Mouse (Mus musculus) CH12.LX (cell line): ENCODE measurements around the gene Opcml. TPM values are rescaled to one million over a fixed set of nuclear protein-coding genes. Genes with fewer than 3 reads are reported as not detected.

Experiments used
- DNase-seq: peaks from one replicate; pipeline ENCODE4 v3.0.0-alpha.2; 2013; ENCODE audit errors: extremely low read depth
- H3K27ac ChIP-seq: 2 replicates; pipeline ENCODE4 v1.5.1; 2012; ENCODE audit warnings: low read depth, mild to moderate bottlenecking, control low read depth, moderate library complexity; ENCODE audit not compliant: insufficient read depth
- H3K27me3 ChIP-seq: replicated peaks from 2 replicates; pipeline ENCODE3; 2012; ENCODE audit warnings: inconsistent platforms
- H3K36me3 ChIP-seq, 2 experiments: replicated peaks in 1 of 2; 2 replicates each; pipeline versions ENCODE3 to v1.6.1; 2012; ENCODE audit warnings: inconsistent platforms in 1 of 2, low read length in 1 of 2, mild to moderate bottlenecking in 1 of 2, mixed read lengths in 1 of 2, moderate library complexity in 1 of 2; ENCODE audit not compliant: control insufficient read depth in 1 of 2, insufficient read depth in 1 of 2
- H3K4me1 ChIP-seq, 2 experiments: 2 replicates each; pipeline ENCODE4 v1.6.1; 2012; ENCODE audit warnings: inconsistent platforms in 1 of 2, moderate library complexity in 1 of 2; ENCODE audit not compliant: insufficient read depth in 2 of 2, control insufficient read depth in 1 of 2
- H3K4me2 ChIP-seq: 2 replicates; pipeline ENCODE4 v1.6.1; 2012; ENCODE audit warnings: low read depth, mild to moderate bottlenecking, control low read depth; ENCODE audit not compliant: poor library complexity, insufficient read depth, severe bottlenecking
- H3K4me3 ChIP-seq, 3 experiments: fragments of 150-350 bp in 1 of 3; sonication (generic) in 1 of 3; replicated peaks in 1 of 3; 2 replicates each; pipeline versions ENCODE3 to v1.5.1; 2011 to 2012; ENCODE audit warnings: low read depth in 2 of 3, low read length in 2 of 3, mild to moderate bottlenecking in 2 of 3, moderate library complexity in 2 of 3, control low read depth in 1 of 3, improper control_type of control experiment in 1 of 3, inconsistent platforms in 1 of 3, mixed read lengths in 1 of 3; ENCODE audit not compliant: poor library complexity in 1 of 3
- H3K79me2 ChIP-seq: replicated peaks from 2 replicates; pipeline ENCODE4 v1.6.1; 2012; ENCODE audit warnings: mild to moderate bottlenecking, moderate library complexity; ENCODE audit not compliant: control insufficient read depth, poor library complexity, insufficient read depth, severe bottlenecking; ENCODE audit errors: extremely low read depth
- H3K9ac ChIP-seq: 2 replicates; pipeline ENCODE4 v1.6.1; 2012; ENCODE audit warnings: low read depth, mild to moderate bottlenecking, control low read depth, moderate library complexity; ENCODE audit not compliant: insufficient read depth
- H3K9me3 ChIP-seq: replicated peaks from 2 replicates; pipeline ENCODE3; 2012; ENCODE audit warnings: low read length, inconsistent platforms, mixed read lengths
- CTCF ChIP-seq, 2 experiments: IDR thresholded peaks in 1 of 2; conservative IDR thresholded peaks in 1 of 2; 2 replicates each; pipeline ENCODE4 v1.5.1; 2011 to 2012; ENCODE audit warnings: low read depth in 2 of 2, low read length in 2 of 2, improper control_type of control experiment in 1 of 2, inconsistent platforms in 1 of 2, mild to moderate bottlenecking in 1 of 2, moderate library complexity in 1 of 2
- E2F4 ChIP-seq: IDR thresholded peaks from 2 replicates; pipeline ENCODE4 v1.6.1; 2011; ENCODE audit warnings: low read depth, low read length, improper control_type of control experiment; ENCODE audit not compliant: insufficient replicate concordance
- EP300 ChIP-seq: IDR thresholded peaks from 2 replicates; pipeline ENCODE4 v1.6.1; 2011; ENCODE audit warnings: low read length, improper control_type of control experiment
- GABPA ChIP-seq: IDR thresholded peaks from 2 replicates; pipeline ENCODE4 v1.6.1; 2012; ENCODE audit warnings: low read depth, low read length, improper control_type of control experiment, inconsistent platforms; ENCODE audit not compliant: insufficient replicate concordance
- HCFC1 ChIP-seq: IDR thresholded peaks from 2 replicates; pipeline ENCODE4 v1.6.1; 2012; ENCODE audit warnings: low read depth, mild to moderate bottlenecking, inconsistent platforms, low read length, improper control_type of control experiment
- IRF4 ChIP-seq: IDR thresholded peaks from 2 replicates; pipeline ENCODE4 v1.6.1; 2014; ENCODE audit warnings: low read depth, mild to moderate bottlenecking, inconsistent platforms, low read length, improper control_type of control experiment
- JUND ChIP-seq: conservative IDR thresholded peaks from 2 replicates; pipeline ENCODE4 v1.6.1; 2011; ENCODE audit warnings: low read depth, low read length, improper control_type of control experiment
- KAT2A ChIP-seq: IDR thresholded peaks from 2 replicates; pipeline ENCODE4 v1.6.1; 2012; ENCODE audit warnings: low read length, improper control_type of control experiment, inconsistent platforms; ENCODE audit not compliant: insufficient replicate concordance
- MAZ ChIP-seq: IDR thresholded peaks from 2 replicates; pipeline ENCODE4 v1.6.1; 2012; ENCODE audit warnings: low read depth, mild to moderate bottlenecking, inconsistent platforms, low read length, improper control_type of control experiment, moderate library complexity
- MEF2A ChIP-seq: IDR thresholded peaks from 2 replicates; pipeline ENCODE4 v1.6.1; 2014; ENCODE audit warnings: low read depth, mild to moderate bottlenecking, inconsistent platforms, low read length, improper control_type of control experiment, borderline replicate concordance
- MYC ChIP-seq: IDR thresholded peaks from 2 replicates; pipeline ENCODE4 v1.6.1; 2011; ENCODE audit warnings: low read depth, mild to moderate bottlenecking, improper control_type of control experiment, low read length
- NRF1 ChIP-seq: IDR thresholded peaks from 2 replicates; pipeline ENCODE4 v1.6.1; 2014; ENCODE audit warnings: low read depth, mild to moderate bottlenecking, inconsistent platforms, low read length, improper control_type of control experiment, moderate library complexity
- PAX5 ChIP-seq: IDR thresholded peaks from 2 replicates; pipeline ENCODE4 v1.6.1; 2012; ENCODE audit warnings: low read length, inconsistent platforms, mixed read lengths
- POLR2A ChIP-seq: IDR thresholded peaks from 2 replicates; pipeline ENCODE4 v1.6.1; 2011; ENCODE audit warnings: low read depth, mild to moderate bottlenecking, improper control_type of control experiment, low read length
- RAD21 ChIP-seq: IDR thresholded peaks from 2 replicates; pipeline ENCODE4 v1.6.1; 2011; ENCODE audit warnings: low read depth, mild to moderate bottlenecking, low read length, improper control_type of control experiment, moderate library complexity
- RCOR1 ChIP-seq: conservative IDR thresholded peaks from 2 replicates; pipeline ENCODE4 v1.6.1; 2012; ENCODE audit warnings: low read depth, mild to moderate bottlenecking, inconsistent platforms, low read length, improper control_type of control experiment
- SMC3 ChIP-seq: IDR thresholded peaks from 2 replicates; pipeline ENCODE4 v1.6.1; 2011; ENCODE audit warnings: low read depth, low read length, improper control_type of control experiment
- TBP ChIP-seq: conservative IDR thresholded peaks from 2 replicates; pipeline ENCODE4 v1.6.1; 2011; ENCODE audit warnings: low read depth, low read length, improper control_type of control experiment
- UBTF ChIP-seq: IDR thresholded peaks from 2 replicates; pipeline ENCODE4 v1.6.1; 2012; ENCODE audit warnings: low read depth, mild to moderate bottlenecking, inconsistent platforms, low read length, improper control_type of control experiment, moderate library complexity
- USF1 ChIP-seq: IDR thresholded peaks from 2 replicates; pipeline ENCODE4 v1.6.1; 2014; ENCODE audit warnings: low read depth, mild to moderate bottlenecking, inconsistent platforms, low read length, improper control_type of control experiment
- ZC3H11A ChIP-seq: IDR thresholded peaks from 2 replicates; pipeline ENCODE4 v1.6.1; 2012; ENCODE audit warnings: low read depth, mild to moderate bottlenecking, inconsistent platforms, low read length, improper control_type of control experiment
- ZMIZ1 ChIP-seq: IDR thresholded peaks from 2 replicates; pipeline ENCODE4 v1.6.1; 2012; ENCODE audit warnings: low read depth, mild to moderate bottlenecking, inconsistent platforms, low read length, improper control_type of control experiment
- ZNF384 ChIP-seq: IDR thresholded peaks from 2 replicates; pipeline ENCODE4 v1.6.1; 2012; ENCODE audit warnings: low read depth, low read length, improper control_type of control experiment, inconsistent platforms
- dilution Hi-C: fragments of 300-500 bp; cut with MboI; formaldehyde crosslinking; loops from 2 replicates; pipeline ENCODE4 v1.14.3; 2020; ENCODE audit warnings: low sequenced_read_pairs; ENCODE audit not compliant: extremely low pct_unique_long_range_greater_than_20kb, extremely low pct_ligation_motif_present
- in situ Hi-C: fragments of 300-500 bp; cut with MboI; formaldehyde crosslinking; loops from 3 replicates; pipeline ENCODE4 v1.14.3; 2019; ENCODE audit warnings: low sequenced_read_pairs, low pct_ligation_motif_present, low pct_unique_long_range_greater_than_20kb, mixed read lengths
- polyA plus RNA-seq: library from polyadenylated mRNA; unstranded; fragments of >175 nt; gene quantifications from 2 replicates; pipeline ENCODE4 v1.2.1, GENCODE M21; 2012; ENCODE audit warnings: low read depth; ENCODE audit not compliant: insufficient read length
- total RNA-seq, 2 experiments: library from RNA; depleted of rRNA; stranded (reverse); fragments of 300-350 nt in 1 of 2; fragments of >200 nt in 1 of 2; gene quantifications; 2 replicates each; pipeline ENCODE4 v1.2.3; 2012 to 2014

Opcml gene
- total and polyA plus RNA-seq, 3 experiments = 0.34 to 0.60 TPM; not detected in 1

- in situ Hi-C loops (no loop called here), dilution Hi-C loops (no loop called here)
- TF ChIP-seq USF1 (no peak), ZMIZ1 (no peak), PAX5 (no peak), RAD21 (no peak), RCOR1 (no peak), GABPA (no peak)
- H3K4me2 ChIP-seq = no peak overlapping the region
- H3K9me3 ChIP-seq = peaks cover 10% of the 10 kb centered on the region
- H3K36me3 ChIP-seq = no peaks in the 10 kb centered on the region
- no peak overlapping the region for H3K4me3 ChIP-seq
- peaks cover 0 to 10% of the 10 kb centered on the region in 2 experiments; a peak in 2 of 4 replicates for H3K4me1 ChIP-seq
- H3K79me2 ChIP-seq = no peaks in the 10 kb centered on the region
- no peak overlapping the region for H3K27ac ChIP-seq
- H3K9ac ChIP-seq = no peak overlapping the region
- DNase-seq = no peak
- no peaks in the 10 kb centered on the region for H3K27me3 ChIP-seq
Observed at GRCm38 (mm10) chr9:28617666-28618065, 827.1 kb downstream of the Opcml start.

GRCm38 (mm10) chr9:28618186-28618892 is 827.8 kb downstream of the Opcml start:
- Histone ChIP-seq H3K27me3 (no peaks in the 10 kb centered on the region), H3K79me2 (no peaks in the 10 kb centered on the region), H3K36me3 (no peaks in the 10 kb centered on the region), H3K9ac (no peak overlapping the region), H3K9me3 (peaks cover 13% of the 10 kb centered on the region), H3K4me1 (peaks cover 0 to 12% of the 10 kb centered on the region in 2 experiments; a peak in 2 of 4 replicates), H3K27ac (no peak overlapping the region), H3K4me2 (no peak overlapping the region), H3K4me3 (no peak overlapping the region)
- dilution Hi-C loops = no loop called here
- DNase-seq = no peak
- TF ChIP-seq E2F4 = no peak
- TF ChIP-seq POLR2A = no peak
- no peak for TF ChIP-seq MEF2A
- TF ChIP-seq CTCF (conservative IDR thresholded peaks at IDR 0.05 in 1 of 2, IDR thresholded peaks at IDR 0.05 in 1 of 2; ENCODE audit: low read depth in 2 of 2, low read length in 2 of 2) = no peak
- no peak for TF ChIP-seq JUND
- TF ChIP-seq MAZ = no peak
- no peak for TF ChIP-seq IRF4
- TF ChIP-seq GABPA = no peak
- no peak for TF ChIP-seq HCFC1
- no peak for TF ChIP-seq UBTF
- no peak for TF ChIP-seq EP300
- no peak for TF ChIP-seq KAT2A
- TF ChIP-seq SMC3 = no peak
- no peak for TF ChIP-seq TBP
- TF ChIP-seq ZC3H11A = no peak
- TF ChIP-seq PAX5 = no peak
- TF ChIP-seq USF1 = no peak
- no peak for TF ChIP-seq MYC
- no peak for TF ChIP-seq NRF1
- TF ChIP-seq ZNF384 = no peak
- in situ Hi-C loops = no loop called here
